Mouse (Mus musculus) midbrain, embryonic 11.5 days (tissue): ENCODE measurements at regions not wholly inside any gene's neighbourhood (a gene's known extent, or its start where the extent isn't known, plus 50 kb on each side); places are given as distances from the start of the nearest gene placed in this dataset.
A peak's percentile ranks its signal among the peaks of the same experiment; 100 is the strongest.

Experiments
- ATAC-seq: fragments of 200-750 bp; cut with Nextera tagmentation; 2 replicates; pipeline ENCODE4 v1.8.0; 2017; ENCODE audit warnings: moderate TSS enrichment, moderate library complexity; ENCODE audit not compliant: low FRiP score
- DNase-seq: peaks from one replicate; pipeline ENCODE4 v3.0.0; 2015; ENCODE audit warnings: low spot score; ENCODE audit errors: missing footprints
- H3K27ac ChIP-seq: fragments of 300-500 bp; sonication (generic); 2 replicates; pipeline ENCODE4 v1.5.1; 2014; ENCODE audit warnings: low read depth, low read length
- H3K27me3 ChIP-seq: fragments of 300-500 bp; sonication (generic); 2 replicates; pipeline ENCODE4 v1.6.1; 2014; ENCODE audit warnings: mild to moderate bottlenecking, low read length, moderate library complexity, mixed read lengths; ENCODE audit not compliant: control insufficient read depth, insufficient read depth
- H3K36me3 ChIP-seq: fragments of 300-500 bp; sonication (generic); 2 replicates; pipeline ENCODE4 v1.6.1; 2014; ENCODE audit warnings: mild to moderate bottlenecking, low read length, moderate library complexity, mixed read lengths; ENCODE audit not compliant: control insufficient read depth, insufficient read depth
- H3K4me1 ChIP-seq: fragments of 300-500 bp; sonication (generic); 2 replicates; pipeline ENCODE4 v1.6.1; 2014; ENCODE audit warnings: low read length; ENCODE audit not compliant: control insufficient read depth, insufficient read depth
- H3K4me2 ChIP-seq: fragments of 300-500 bp; sonication (generic); 2 replicates; pipeline ENCODE4 v1.6.1; 2014; ENCODE audit warnings: mild to moderate bottlenecking, moderate library complexity
- H3K4me3 ChIP-seq: fragments of 300-500 bp; sonication (generic); 2 replicates; pipeline ENCODE4 v1.5.1; 2014; ENCODE audit warnings: low read depth, low read length
- H3K9ac ChIP-seq: fragments of 300-500 bp; sonication (generic); 2 replicates; pipeline ENCODE4 v1.6.1; 2014; ENCODE audit warnings: low read length
- H3K9me3 ChIP-seq: fragments of 300-500 bp; sonication (generic); 2 replicates; pipeline ENCODE4 v1.6.1; 2016; ENCODE audit warnings: low read length; ENCODE audit not compliant: control insufficient read depth
- WGBS: fragments of 180-500 bp; shearing (Covaris S2); extraction: QIAGEN DNeasy Blood & Tissue Kit; methylation state at CpG from one replicate; pipeline ENCODE4 v1.1.7; 2014; 5-methylcytosine and 5-hydroxymethylcytosine counted together

- 64% methylated on average over 3 of the region's 3 CpGs for WGBS
- H3K4me1 ChIP-seq, result 0 out of 2 replicates have a peak, but pooled peaks cover 2% of the 10 kb centered on the region
- H3K27ac ChIP-seq, result no peak overlapping the region
- DNase-seq (no peak), ATAC-seq (0 out of 2 replicates have a peak, but pooled peaks have one; percentile 16)
- no peak overlapping the region for H3K4me2 ChIP-seq
- H3K9ac ChIP-seq, result no peak overlapping the region
- no peaks in the 10 kb centered on the region for H3K36me3 ChIP-seq
- no peak overlapping the region for H3K4me3 ChIP-seq
- H3K27me3 ChIP-seq, result no peaks in the 10 kb centered on the region
- no peaks in the 10 kb centered on the region for H3K9me3 ChIP-seq
These were observed 678.7 kb downstream of the Utrn start for GRCm38 (mm10) chr10:12190435-12190834.

GRCm38 (mm10) chr10:12207301-12207700, 661.9 kb downstream of the Utrn start:
- Histone ChIP-seq H3K4me3 (no peak overlapping the region), H3K9me3 (no peaks in the 10 kb centered on the region), H3K4me1 (no peaks in the 10 kb centered on the region), H3K36me3 (no peaks in the 10 kb centered on the region), H3K9ac (no peak overlapping the region), H3K27ac (no peak overlapping the region), H3K27me3 (no peaks in the 10 kb centered on the region), H3K4me2 (no peak overlapping the region)
- ATAC-seq (no peak), DNase-seq (peak; percentile 62)
- 92% methylated on average over 2 of the region's 2 CpGs for WGBS

DNA sequence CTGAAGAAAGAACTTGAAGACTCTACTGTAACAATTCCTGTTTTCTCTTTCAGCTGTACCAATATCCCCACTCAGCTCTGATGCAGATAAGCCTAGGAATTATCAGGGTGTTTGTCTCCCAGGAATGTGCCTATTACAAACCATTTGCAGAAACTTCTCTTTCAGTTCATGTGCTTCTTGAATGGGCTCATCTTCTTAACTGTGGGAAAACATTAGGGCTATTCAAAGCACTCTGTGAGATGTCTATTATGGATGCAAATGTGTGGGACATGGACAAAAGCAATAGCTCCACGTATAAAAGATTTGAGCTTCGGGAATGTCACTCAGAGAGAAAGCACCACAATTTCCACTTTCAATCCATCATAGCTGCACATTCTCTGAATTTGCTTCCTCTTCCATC, 659.0 kb downstream of the Utrn start:
- no peaks in the 10 kb centered on the region for H3K9me3 ChIP-seq
- H3K36me3 ChIP-seq, result no peaks in the 10 kb centered on the region
- H3K4me2 ChIP-seq, result no peak overlapping the region
- H3K4me3 ChIP-seq, result no peak overlapping the region
- H3K27me3 ChIP-seq, result no peaks in the 10 kb centered on the region
- H3K4me1 ChIP-seq, result no peaks in the 10 kb centered on the region
- no peak overlapping the region for H3K9ac ChIP-seq
- ATAC-seq (no peak), DNase-seq (peak; percentile 75)
- WGBS, result 38% methylated on average over 2 of the region's 2 CpGs
- H3K27ac ChIP-seq, result no peak overlapping the region

DNA sequence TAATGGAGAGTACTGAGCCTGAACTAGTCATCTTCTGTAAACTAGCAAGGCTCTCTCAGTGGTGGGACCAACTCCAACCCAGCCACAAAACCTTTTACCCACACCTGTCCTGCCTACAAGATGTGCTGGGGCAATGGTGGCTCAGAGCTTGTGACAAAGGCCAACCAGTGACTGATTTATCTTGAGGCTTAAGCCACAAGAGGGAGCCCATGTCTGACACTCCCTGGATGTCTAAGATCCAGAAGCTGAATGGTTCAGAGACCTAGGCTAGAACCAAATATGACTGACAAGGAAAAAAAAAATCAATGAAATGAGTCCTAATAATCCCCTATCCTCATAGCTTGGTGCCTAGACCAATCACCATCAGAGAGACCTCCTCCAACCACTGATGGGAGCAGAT, 650.3 kb downstream of the Utrn start:
- ATAC-seq (no peak), DNase-seq (peak; percentile 75)
- Histone ChIP-seq H3K36me3 (no peaks in the 10 kb centered on the region), H3K27me3 (no peaks in the 10 kb centered on the region), H3K4me3 (no peak overlapping the region), H3K27ac (no peak overlapping the region), H3K4me1 (no peaks in the 10 kb centered on the region), H3K4me2 (no peak overlapping the region), H3K9ac (no peak overlapping the region), H3K9me3 (no peaks in the 10 kb centered on the region)

DNA sequence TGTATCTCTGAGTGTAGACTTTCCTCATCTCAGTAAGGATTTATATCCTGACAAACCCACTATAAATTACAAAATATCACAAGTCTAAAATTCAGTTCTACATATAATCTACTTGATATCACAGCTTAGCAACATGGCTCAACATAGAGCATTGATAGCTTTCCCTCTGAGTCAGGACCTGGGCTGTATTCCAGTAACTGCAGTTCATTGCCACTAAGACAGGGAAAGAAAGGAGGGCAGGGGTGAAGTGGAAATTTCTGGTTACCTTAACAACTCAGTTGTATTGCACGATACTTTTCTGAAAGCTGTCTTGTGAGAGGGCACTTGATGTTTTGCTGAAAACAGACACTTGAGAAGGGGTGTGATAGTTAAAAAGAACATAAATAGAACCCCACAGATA, 635.0 kb downstream of the Utrn start:
- Histone ChIP-seq H3K4me2 (no peak overlapping the region), H3K27ac (no peak overlapping the region), H3K27me3 (no peaks in the 10 kb centered on the region), H3K36me3 (no peaks in the 10 kb centered on the region), H3K4me1 (no peaks in the 10 kb centered on the region), H3K9me3 (no peaks in the 10 kb centered on the region), H3K4me3 (no peak overlapping the region), H3K9ac (no peak overlapping the region)
- DNase-seq, result no peak
- WGBS, result 97% methylated on average over 1 of the region's 1 CpGs
- ATAC-seq, result no peak

DNA sequence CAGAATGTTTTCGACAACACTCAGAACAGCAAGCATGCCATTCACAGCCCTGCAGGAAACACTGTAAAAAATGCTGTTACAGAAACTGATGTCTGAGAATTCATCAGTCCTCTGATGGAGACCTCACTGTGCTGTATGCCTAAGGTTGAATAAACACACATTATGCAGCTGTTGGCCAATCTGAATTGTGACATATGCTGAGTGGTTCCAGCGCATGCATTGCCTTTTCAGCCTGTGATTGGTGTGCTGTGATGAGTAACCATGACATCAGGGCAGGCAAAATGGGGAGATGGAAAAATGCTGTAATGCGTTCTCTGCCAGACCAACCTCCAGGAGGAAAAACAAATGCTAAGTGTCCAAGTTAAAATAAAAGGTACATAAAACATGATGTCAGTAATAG, 620.3 kb downstream of the Utrn start:
- Histone ChIP-seq H3K9me3 (no peaks in the 10 kb centered on the region), H3K36me3 (no peaks in the 10 kb centered on the region), H3K4me3 (no peak overlapping the region), H3K4me1 (no peaks in the 10 kb centered on the region), H3K27ac (no peak overlapping the region), H3K9ac (no peak overlapping the region), H3K4me2 (no peak overlapping the region), H3K27me3 (no peaks in the 10 kb centered on the region)
- 83% methylated on average over 3 of the region's 3 CpGs for WGBS
- no peak for DNase-seq
- no peak for ATAC-seq

DNA sequence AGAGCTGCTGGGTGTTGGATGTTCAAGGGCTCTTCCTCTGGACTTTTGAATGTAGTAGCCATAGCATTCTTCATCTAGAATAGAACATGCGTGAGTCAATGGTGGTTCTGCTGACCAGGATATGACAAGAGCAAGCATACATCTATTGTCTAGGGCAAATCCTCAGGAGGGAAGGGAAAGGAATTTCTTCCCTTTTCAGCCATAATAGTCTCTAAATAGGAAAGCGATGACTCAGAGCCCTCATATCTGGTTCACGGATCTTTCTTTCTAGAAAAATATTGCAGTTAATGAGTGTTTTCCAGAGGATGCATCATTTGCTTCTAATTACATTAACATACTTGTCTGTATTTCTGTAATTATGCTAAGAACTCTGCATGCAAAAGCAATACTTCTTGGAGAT, 615.9 kb downstream of the Utrn start:
- ATAC-seq, result no peak
- H3K36me3 ChIP-seq, result no peaks in the 10 kb centered on the region
- H3K4me3 ChIP-seq, result no peak overlapping the region
- H3K9me3 ChIP-seq, result no peaks in the 10 kb centered on the region
- H3K9ac ChIP-seq, result no peak overlapping the region
- H3K4me2 ChIP-seq, result no peak overlapping the region
- H3K27ac ChIP-seq, result no peak overlapping the region
- 94% methylated on average over 3 of the region's 3 CpGs for WGBS
- H3K27me3 ChIP-seq, result no peaks in the 10 kb centered on the region
- H3K4me1 ChIP-seq, result no peaks in the 10 kb centered on the region
- no peak for DNase-seq

- no peak overlapping the region for H3K4me3 ChIP-seq
These were observed 583.5 kb downstream of the Utrn start for GRCm38 (mm10) chr10:12285679-12286078.

DNA sequence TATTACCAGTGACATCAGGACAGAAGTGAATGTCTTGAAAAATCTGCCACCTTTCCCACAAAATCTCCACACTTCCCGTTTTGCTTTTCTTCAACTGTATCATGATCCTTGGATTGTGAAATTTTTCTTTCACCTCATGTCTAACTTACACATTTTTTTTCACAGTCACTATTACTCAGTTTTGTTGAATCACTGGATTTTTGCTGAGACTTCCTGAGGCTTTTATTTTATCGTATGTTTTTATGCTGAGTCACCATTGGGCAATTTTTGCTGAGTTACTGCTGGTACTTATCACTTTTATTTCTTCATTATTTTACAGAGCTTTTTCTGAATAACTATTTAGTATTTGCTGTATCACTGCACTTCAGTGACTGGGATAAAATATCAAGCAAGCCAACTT, 570.3 kb downstream of the Utrn start:
- Histone ChIP-seq H3K4me2 (no peak overlapping the region), H3K9me3 (no peaks in the 10 kb centered on the region), H3K27me3 (no peaks in the 10 kb centered on the region), H3K4me1 (no peaks in the 10 kb centered on the region), H3K27ac (no peak overlapping the region), H3K36me3 (no peaks in the 10 kb centered on the region), H3K4me3 (no peak overlapping the region), H3K9ac (no peak overlapping the region)
- ATAC-seq, result no peak
- 81% methylated on average over 2 of the region's 2 CpGs for WGBS
- DNase-seq, result no peak

More at GRCm38 (mm10) chr10:12285679-12286078, 583.5 kb downstream of the Utrn start:
- Histone ChIP-seq H3K9me3 (no peaks in the 10 kb centered on the region), H3K4me1 (no peaks in the 10 kb centered on the region), H3K27me3 (no peaks in the 10 kb centered on the region), H3K9ac (no peak overlapping the region), H3K27ac (no peak overlapping the region), H3K4me2 (no peak overlapping the region), H3K36me3 (no peaks in the 10 kb centered on the region)
- ATAC-seq, result no peak
- DNase-seq, result no peak
- WGBS, result 91% methylated on average over 3 of the region's 3 CpGs

GRCm38 (mm10) chr10:12302396-12302795, 566.8 kb downstream of the Utrn start:
- Histone ChIP-seq H3K4me1 (no peaks in the 10 kb centered on the region), H3K9me3 (no peaks in the 10 kb centered on the region), H3K27me3 (no peaks in the 10 kb centered on the region), H3K4me3 (no peak overlapping the region), H3K4me2 (no peak overlapping the region), H3K36me3 (no peaks in the 10 kb centered on the region), H3K27ac (no peak overlapping the region), H3K9ac (no peak overlapping the region)
- ATAC-seq (no peak), DNase-seq (no peak)
- 89% methylated on average over 4 of the region's 4 CpGs for WGBS
